Comparison of ENCODE assay signal across 24 mouse cellular contexts in genomic region chrX:145463524-145463923, GRCm38 (mm10). TPM values are rescaled to one million over a fixed set of nuclear protein-coding genes. Genes with fewer than 3 reads are reported as not detected.
DNase-seq lines count a peak whose midpoint lies in the region; ATAC-seq and TF ChIP-seq lines count a peak whose summit lies in the region.
"Had no signal": no experiment of that assay in that cellular context is flagged by ENCODE, and none has a peak within 500 bp of the region (broad histone marks: within the 10 kb centered on the region; RNA-seq: fewer than 3 reads in every experiment).

No protein-coding gene starts in this region.

- no peak overlapping the region for H3K4me2 ChIP-seq in hindbrain, postnatal 0 days (ENCODE audit: low read depth, low read length)
- no peak overlapping the region for H3K4me2 ChIP-seq in hindbrain, embryonic 13.5 days
- H3K4me2 ChIP-seq: embryonic facial prominence, embryonic 13.5 days; embryonic facial prominence, embryonic 15.5 days; forebrain, embryonic 12.5 days had no signal

- no peak for TF ChIP-seq POLR2A in olfactory bulb, adult 2 months (IDR thresholded peaks at IDR 0.05; ENCODE audit: insufficient read depth, low read depth, low read length)

- H3K27ac ChIP-seq in olfactory bulb, adult 2 months (ENCODE audit: insufficient read depth, low read depth, low read length), result 0 out of 2 replicates have a peak overlapping the region, but pooled peaks have one; percentile 75
- no peak overlapping the region for H3K27ac ChIP-seq in hindbrain, postnatal 0 days
- H3K27ac ChIP-seq in hindbrain, embryonic 13.5 days, result no peak overlapping the region
- H3K27ac ChIP-seq: embryonic facial prominence, embryonic 13.5 days; embryonic facial prominence, embryonic 15.5 days; forebrain, embryonic 10.5 days; forebrain, embryonic 12.5 days had no signal

- peaks cover 3% of the 10 kb centered on the region for H3K4me1 ChIP-seq in olfactory bulb, adult 2 months (ENCODE audit: control insufficient read depth, insufficient read depth, low read length)
- H3K4me1 ChIP-seq in hindbrain, postnatal 0 days (ENCODE audit: insufficient read depth, low read length), result no peaks in the 10 kb centered on the region
- H3K4me1 ChIP-seq in hindbrain, embryonic 13.5 days (replicated peaks), result no peaks in the 10 kb centered on the region
- H3K4me1 ChIP-seq: embryonic facial prominence, embryonic 13.5 days; embryonic facial prominence, embryonic 15.5 days; forebrain, embryonic 10.5 days; forebrain, embryonic 12.5 days had no signal

- H3K9ac ChIP-seq in hindbrain, postnatal 0 days (replicated peaks; ENCODE audit: low read length), result no peak overlapping the region
- H3K9ac ChIP-seq in hindbrain, embryonic 13.5 days, result no peak overlapping the region
- H3K9ac ChIP-seq: embryonic facial prominence, embryonic 13.5 days; embryonic facial prominence, embryonic 15.5 days; forebrain, embryonic 12.5 days; forebrain, postnatal 0 days had no signal

- ATAC-seq in common myeloid progenitor, adult 5-6 weeks (replicated peaks; ENCODE audit: low read depth, poor library complexity, severe bottlenecking), result peak; percentile 65; the same call in 1 of the 2 replicates
- ATAC-seq in hindbrain, postnatal 0 days, result no peak
- no peak for ATAC-seq in hindbrain, embryonic 13.5 days (ENCODE audit: low FRiP score)
- ATAC-seq: activated CD4-positive, CD25-positive, alpha-beta regulatory T cell, adult 4 months; forebrain, embryonic 14.5 days; Patski had no signal

- H3K79me3 ChIP-seq in C2C12 (ENCODE audit: low read depth), result no peaks in the 10 kb centered on the region

- TF ChIP-seq CTCF in C2C12 (IDR thresholded peaks at IDR 0.05; ENCODE audit: control insufficient read depth, insufficient read depth, insufficient read length), result no peak
- TF ChIP-seq CTCF in olfactory bulb, adult 2 months (IDR thresholded peaks at IDR 0.05; ENCODE audit: insufficient read depth, low read depth, low read length), result no peak
- TF ChIP-seq CTCF in hindbrain, postnatal 0 days (IDR thresholded peaks at IDR 0.05; ENCODE audit: low read depth), result no peak

- peaks cover 24% of the 10 kb centered on the region for H3K36me3 ChIP-seq in C2C12 (ENCODE audit: control insufficient read depth, insufficient read depth)
- H3K36me3 ChIP-seq in hindbrain, postnatal 0 days (ENCODE audit: insufficient read depth, low read length), result no peaks in the 10 kb centered on the region
- no peaks in the 10 kb centered on the region for H3K36me3 ChIP-seq in hindbrain, embryonic 13.5 days
- H3K36me3 ChIP-seq: embryonic facial prominence, embryonic 15.5 days; forebrain, embryonic 10.5 days; forebrain, embryonic 12.5 days had no signal

- DNase-seq in hindbrain, postnatal 0 days (ENCODE audit: low spot score), result no peak
- DNase-seq: adrenal gland, adult 8-10 months; adrenal gland, postnatal 14 days; adrenal gland, postnatal 36 days; B cell, adult 2 months; cerebellum, adult 11-12 months; cerebellum, adult 2 months; cerebellum, adult 9-10 months; cerebellum, postnatal 10 days; cerebellum, postnatal 25 days; embryo, embryonic 11 days had no signal

- H3ac ChIP-seq in C2C12 (ENCODE audit: control insufficient read depth, insufficient read length, low read depth), result no peak overlapping the region

- no peaks in the 10 kb centered on the region for H3K79me2 ChIP-seq in C2C12 (ENCODE audit: control insufficient read depth, insufficient read depth)

- no peaks in the 10 kb centered on the region for H3K9me3 ChIP-seq in hindbrain, postnatal 0 days (ENCODE audit: low read length)
- no peaks in the 10 kb centered on the region for H3K9me3 ChIP-seq in hindbrain, embryonic 13.5 days
- H3K9me3 ChIP-seq: embryonic facial prominence, embryonic 13.5 days; embryonic facial prominence, embryonic 15.5 days; forebrain, embryonic 10.5 days; forebrain, embryonic 12.5 days had no signal

- H3K27me3 ChIP-seq in C2C12 (ENCODE audit: control insufficient read depth, insufficient read depth, insufficient read length), result no peaks in the 10 kb centered on the region
- H3K27me3 ChIP-seq in hindbrain, postnatal 0 days (ENCODE audit: insufficient read depth, low read length), result no peaks in the 10 kb centered on the region
- H3K27me3 ChIP-seq in hindbrain, embryonic 13.5 days, result no peaks in the 10 kb centered on the region
- H3K27me3 ChIP-seq: embryonic facial prominence, embryonic 15.5 days; forebrain, embryonic 12.5 days had no signal

- H3K4me3 ChIP-seq in C2C12 (ENCODE audit: insufficient read depth, poor library complexity, severe bottlenecking), result no peak overlapping the region
- H3K4me3 ChIP-seq in olfactory bulb, adult 2 months (ENCODE audit: insufficient read depth, low read depth, low read length), result no peak overlapping the region
- no peak overlapping the region for H3K4me3 ChIP-seq in hindbrain, postnatal 0 days (ENCODE audit: low read length)
- no peak overlapping the region for H3K4me3 ChIP-seq in hindbrain, embryonic 13.5 days
- H3K4me3 ChIP-seq: embryonic facial prominence, embryonic 13.5 days; embryonic facial prominence, embryonic 15.5 days; erythroblast, embryonic 14.5 days; forebrain, embryonic 10.5 days; forebrain, embryonic 12.5 days had no signal

- 46% methylated on average over 2 of the region's 2 CpGs for WGBS in olfactory bulb, adult 2 months
- WGBS in hindbrain, postnatal 0 days, result 67% methylated on average over 2 of the region's 2 CpGs
- WGBS in hindbrain, embryonic 13.5 days, result 85% methylated on average over 2 of the region's 2 CpGs

TF ChIP-seq in C2C12, 6 proteins besides CTCF, POLR2A, EP300 and RAD21:
- TF ChIP-seq CEBPB (IDR thresholded peaks at IDR 0.05; ENCODE audit: low read depth) (peak; percentile 18), USF1 (IDR thresholded peaks at IDR 0.05; ENCODE audit: low read depth) (no peak)

RNA-seq across cellular contexts. Expression of gene Amot, which starts 41.5 kb away (rescaled TPM):
- 7.0 TPM for polyA plus RNA-seq in C2C12 (2012; fragmentation: generic; extraction: Trizol)
- 4.9 and 8.5 TPM in 2 replicates for total RNA-seq in common myeloid progenitor, adult 5-6 weeks (2017)
- not detected in 2 replicates for polyA plus RNA-seq in olfactory bulb, adult 2 months (2012; ENCODE audit: insufficient read depth, insufficient read length, low replicate concordance, missing spikeins)
- total RNA-seq in hindbrain, postnatal 0 days (2014; rRNA removed), result 28.9 and 29.8 TPM in 2 replicates
- polyA plus RNA-seq in hindbrain, postnatal 0 days (2015; fragmentation: Nextera tagmentation; extraction: Ambion mirVana), result 8.2 and 9.4 TPM in 2 replicates
- polyA plus RNA-seq in hindbrain, embryonic 13.5 days (2015; fragmentation: Nextera tagmentation; extraction: Ambion mirVana), result 11.7 and 12.0 TPM in 2 replicates
